Mouse (Mus musculus): Measurements from ENCODE around the gene Inmt. TPM values are rescaled to one million over a fixed set of nuclear protein-coding genes. Genes with fewer than 3 reads are reported as not detected.

The Inmt gene
- polyA plus RNA-seq, 1 experiment from 2014 or later = not detected

DNA sequence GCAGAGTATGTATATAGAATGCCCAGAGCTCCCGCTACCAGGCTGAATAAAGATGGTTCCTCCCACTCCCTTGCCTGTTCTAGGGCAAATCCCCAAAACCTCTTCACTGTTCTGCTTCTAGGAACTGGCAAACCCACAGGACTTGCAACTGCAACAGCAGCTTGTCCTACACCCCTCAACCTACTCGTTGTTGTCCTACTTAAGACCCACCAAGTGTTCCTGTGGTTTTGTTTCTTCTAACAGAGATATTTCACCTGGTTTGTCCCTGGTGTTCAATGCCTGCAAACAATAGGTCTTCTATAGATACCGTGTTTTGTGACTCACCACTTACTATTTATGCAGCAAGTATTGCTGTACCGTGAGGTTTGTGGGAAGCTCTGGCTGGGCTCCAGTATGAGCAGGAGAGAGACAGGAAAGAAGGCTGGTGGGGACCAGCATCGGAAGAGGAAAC, 13.5 kb downstream of the Inmt start:
- Histone ChIP-seq H3K27me3 (peaks cover 16% of the 10 kb centered on the region; the same call in 1 of the 2 replicates), H3K9me3 (no peaks in the 10 kb centered on the region), H3K4me1 (no peaks in the 10 kb centered on the region), H3K27ac (replicated peaks) (no peak overlapping the region), H3K4me3 (no peak overlapping the region), H3K36me3 (no peaks in the 10 kb centered on the region), H3K4me2 (replicated peaks) (no peak overlapping the region), H3K9ac (replicated peaks) (no peak overlapping the region)
- no peak for ATAC-seq (ENCODE audit: low FRiP score, low read depth)
- 88% methylated on average over 5 of the region's 5 CpGs for WGBS

DNA sequence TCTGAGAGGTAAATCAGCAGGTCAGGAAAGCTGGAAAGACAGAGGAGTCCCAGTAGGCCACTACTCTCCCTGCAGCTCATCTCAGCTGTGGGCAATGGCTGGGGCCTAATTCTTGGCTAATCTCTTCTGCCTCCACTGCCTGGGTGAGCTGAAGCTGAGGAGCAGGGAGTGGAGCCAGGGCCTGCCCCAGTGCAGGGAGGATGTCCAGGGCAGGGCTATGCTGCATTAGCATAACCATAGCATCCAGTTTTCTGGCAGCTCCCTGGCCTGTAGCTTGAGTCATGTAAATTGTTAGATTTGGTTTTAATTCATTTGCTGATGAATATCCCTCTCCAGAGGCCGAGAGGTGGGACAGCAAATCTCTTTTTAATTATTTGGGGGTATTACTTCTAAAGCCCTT, 15.6 kb downstream of the Inmt start:
- no peak overlapping the region for H3K4me2 ChIP-seq (replicated peaks)
- no peak overlapping the region for H3K27ac ChIP-seq (replicated peaks)
- ATAC-seq (ENCODE audit: low FRiP score, low read depth) = no peak
- H3K36me3 ChIP-seq = no peaks in the 10 kb centered on the region
- no peak overlapping the region for H3K9ac ChIP-seq (replicated peaks)
- no peaks in the 10 kb centered on the region for H3K4me1 ChIP-seq
- no peak overlapping the region for H3K4me3 ChIP-seq
- H3K27me3 ChIP-seq = 0 out of 2 replicates have a peak, but pooled peaks cover 5% of the 10 kb centered on the region
- H3K9me3 ChIP-seq = no peaks in the 10 kb centered on the region
- 58% methylated on average over 1 of the region's 1 CpGs for WGBS

DNA sequence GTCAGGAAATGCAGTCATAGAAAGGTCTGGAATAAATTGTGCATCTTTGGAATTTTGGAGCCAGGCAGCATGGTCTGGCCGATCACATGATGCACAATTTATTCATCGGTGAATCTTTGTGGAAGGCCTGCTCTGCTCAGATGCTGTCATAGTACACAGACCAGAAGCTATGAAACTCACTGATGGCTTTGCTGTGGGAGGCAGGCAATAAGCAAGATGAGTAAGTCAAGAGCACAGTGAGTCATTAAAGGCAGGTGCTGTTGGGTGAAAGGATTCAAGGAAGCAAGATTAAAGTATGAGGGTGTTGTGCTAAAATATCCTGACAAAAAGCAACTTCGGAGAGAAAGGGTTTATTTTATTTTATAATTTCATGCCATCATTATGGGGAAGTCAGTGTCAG, 22.6 kb downstream of the Inmt start:
- Histone ChIP-seq H3K4me1 (no peaks in the 10 kb centered on the region), H3K27me3 (no peaks in the 10 kb centered on the region; the same call in 1 of the 2 replicates), H3K4me2 (replicated peaks) (no peak overlapping the region), H3K27ac (replicated peaks) (no peak overlapping the region), H3K4me3 (no peak overlapping the region), H3K36me3 (no peaks in the 10 kb centered on the region), H3K9ac (replicated peaks) (no peak overlapping the region), H3K9me3 (no peaks in the 10 kb centered on the region)
- WGBS = 90% methylated on average over 3 of the region's 3 CpGs
- no peak for ATAC-seq (ENCODE audit: low FRiP score, low read depth)

DNA sequence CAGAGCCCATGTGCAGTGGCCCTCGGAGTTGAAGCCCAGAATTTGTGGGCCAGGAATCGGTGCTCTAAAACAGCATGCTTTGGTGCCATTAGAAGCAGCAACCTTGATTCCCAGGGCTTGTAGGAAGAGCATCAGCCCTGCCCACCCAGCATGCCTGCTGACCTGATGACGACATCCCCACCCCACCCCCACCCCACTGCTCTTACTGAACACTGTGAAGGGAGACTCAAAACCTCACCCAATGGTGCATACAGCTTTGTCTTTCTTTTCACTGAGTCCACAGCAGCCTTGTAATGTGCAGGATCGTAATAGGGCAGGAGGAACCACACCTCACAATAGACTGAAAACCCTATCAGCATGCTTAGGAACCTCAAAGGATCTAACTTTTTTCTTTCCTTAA, 28.7 kb downstream of the Inmt start:
- 32% methylated on average over 4 of the region's 4 CpGs for WGBS
- 0 out of 2 replicates have a peak, but pooled peaks have one; percentile 23 for ATAC-seq (ENCODE audit: low FRiP score, low read depth)

DNA sequence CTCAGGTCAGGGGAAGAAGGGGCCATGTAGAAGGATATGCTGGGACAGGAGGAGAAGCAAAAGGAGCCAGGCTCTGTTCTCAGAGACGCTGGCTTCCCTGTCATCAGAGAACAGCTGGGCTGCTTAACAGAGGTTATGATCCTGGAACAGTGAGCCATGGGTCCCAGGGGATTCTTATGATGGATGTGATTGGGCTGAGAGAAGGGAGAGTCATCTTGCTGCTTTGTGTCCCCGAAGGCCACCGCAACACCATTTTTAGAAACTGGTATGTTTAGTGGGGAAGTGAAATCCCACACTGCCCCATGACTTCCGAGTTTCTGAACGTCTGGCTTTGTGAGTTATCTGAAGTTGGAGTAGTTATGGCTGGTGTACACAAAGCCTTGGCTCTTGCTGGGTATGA, 29.6 kb downstream of the Inmt start:
- Histone ChIP-seq H3K27ac (replicated peaks) (no peak overlapping the region), H3K9me3 (peaks cover 5% of the 10 kb centered on the region; the same call in 1 of the 2 replicates), H3K27me3 (no peaks in the 10 kb centered on the region; the same call in 1 of the 2 replicates), H3K4me2 (replicated peaks) (no peak overlapping the region), H3K4me1 (peaks cover 6% of the 10 kb centered on the region; the same call in 1 of the 2 replicates), H3K36me3 (no peaks in the 10 kb centered on the region), H3K4me3 (no peak overlapping the region), H3K9ac (replicated peaks) (no peak overlapping the region)
- WGBS = 88% methylated on average over 5 of the region's 5 CpGs
- no peak for ATAC-seq (ENCODE audit: low FRiP score, low read depth)

More for the DNA sequence above, 28.7 kb downstream of the Inmt start:
- Histone ChIP-seq H3K4me2 (replicated peaks) (no peak overlapping the region), H3K36me3 (no peaks in the 10 kb centered on the region), H3K27me3 (no peaks in the 10 kb centered on the region; the same call in 1 of the 2 replicates), H3K4me3 (no peak overlapping the region), H3K4me1 (peaks cover 6% of the 10 kb centered on the region; the same call in 1 of the 2 replicates), H3K9me3 (peaks cover 5% of the 10 kb centered on the region; the same call in 1 of the 2 replicates), H3K9ac (replicated peaks) (no peak overlapping the region), H3K27ac (replicated peaks) (no peak overlapping the region)

DNA sequence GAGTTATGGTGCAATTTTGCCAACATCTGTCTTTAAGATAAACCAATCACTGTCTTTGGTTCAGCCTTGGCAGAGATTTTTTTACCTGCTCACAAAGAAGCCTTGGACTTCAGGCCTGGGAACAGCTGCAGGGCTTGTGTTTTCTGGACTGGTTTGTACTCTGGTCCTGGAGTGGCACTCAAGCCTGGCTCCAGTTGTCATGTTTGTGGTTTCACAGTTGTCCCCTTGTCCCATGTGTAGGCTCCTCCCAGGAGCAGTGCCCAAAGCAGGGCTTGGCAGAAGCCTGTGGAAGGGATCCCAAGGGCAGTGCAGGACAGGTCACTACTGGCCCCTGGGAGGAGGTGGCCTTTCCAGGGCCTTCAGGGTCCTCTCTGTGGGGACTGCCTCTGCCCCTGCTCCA, 36.5 kb downstream of the Inmt start:
- Histone ChIP-seq H3K36me3 (no peaks in the 10 kb centered on the region), H3K27ac (replicated peaks) (no peak overlapping the region), H3K27me3 (no peaks in the 10 kb centered on the region), H3K4me3 (no peak overlapping the region), H3K9ac (replicated peaks) (no peak overlapping the region), H3K4me2 (replicated peaks) (no peak overlapping the region), H3K9me3 (no peaks in the 10 kb centered on the region), H3K4me1 (no peaks in the 10 kb centered on the region)
- no peak for ATAC-seq (ENCODE audit: low FRiP score, low read depth)

DNA sequence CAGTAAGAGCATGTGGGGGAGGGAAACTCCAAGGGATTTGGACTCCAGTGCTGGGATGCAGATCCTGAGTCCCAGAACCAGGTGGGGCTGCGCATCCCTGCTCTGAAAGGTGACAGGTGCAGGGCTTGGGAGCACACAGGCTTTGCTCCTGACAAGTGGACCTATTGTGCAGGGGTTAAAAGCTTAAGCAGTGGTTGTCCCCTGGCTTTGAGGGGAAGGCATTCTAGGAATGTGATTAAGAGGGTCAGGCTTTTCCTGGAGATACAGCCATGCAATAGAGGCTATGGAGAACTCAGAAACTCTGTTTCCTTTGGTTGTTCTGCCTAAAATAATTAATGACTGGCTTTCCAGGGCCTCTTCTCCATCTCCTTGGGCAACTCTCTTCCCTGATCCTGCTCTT, 41.4 kb downstream of the Inmt start:
- no peak overlapping the region for H3K4me2 ChIP-seq (replicated peaks)
- H3K36me3 ChIP-seq = no peaks in the 10 kb centered on the region
- no peaks in the 10 kb centered on the region for H3K27me3 ChIP-seq
- H3K27ac ChIP-seq (replicated peaks) = no peak overlapping the region
- H3K9ac ChIP-seq (replicated peaks) = no peak overlapping the region
- ATAC-seq (ENCODE audit: low FRiP score, low read depth) = no peak
- no peaks in the 10 kb centered on the region for H3K9me3 ChIP-seq
- H3K4me1 ChIP-seq = no peaks in the 10 kb centered on the region
- no peak overlapping the region for H3K4me3 ChIP-seq
- 35% methylated on average over 1 of the region's 1 CpGs for WGBS

DNA sequence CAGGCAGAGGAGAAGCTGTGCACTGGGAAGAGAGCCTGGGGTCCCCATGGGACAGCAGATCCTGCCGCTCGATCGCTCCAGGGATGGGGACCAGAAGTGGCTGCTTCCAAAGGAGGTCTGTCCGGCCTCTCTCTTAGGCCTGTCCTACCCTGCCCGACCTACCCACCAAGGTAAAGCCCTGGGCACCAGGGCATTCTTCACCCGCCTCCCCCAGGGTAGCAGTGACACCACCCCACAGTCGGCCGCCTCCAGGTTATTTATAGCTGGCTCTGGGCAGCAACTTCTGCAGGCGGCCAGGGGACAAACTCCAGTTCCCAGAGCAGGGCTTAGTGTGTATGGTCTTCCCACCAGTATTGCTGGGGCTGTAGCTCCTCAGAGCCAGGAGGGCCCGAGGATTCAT, 42.0 kb downstream of the Inmt start, which contains the start of gene Crhr2:
Gene Crhr2 (minus strand): TSS at position 223 of the 400 bp plus-strand sequence.
- Histone ChIP-seq H3K4me2 (replicated peaks) (no peak within 1 kb of the TSS), H3K27me3 (no peaks in the 10 kb centered on the region), H3K9me3 (no peaks in the 10 kb centered on the region), H3K36me3 (no peaks in the 10 kb centered on the region), H3K27ac (replicated peaks) (no peak within 1 kb of the TSS), H3K4me3 (no peak within 1 kb of the TSS), H3K9ac (replicated peaks) (no peak within 1 kb of the TSS), H3K4me1 (no peaks in the 10 kb centered on the region)
- 66% methylated on average over 10 of the region's 10 CpGs for WGBS
- no peak for ATAC-seq (ENCODE audit: low FRiP score, low read depth)

DNA sequence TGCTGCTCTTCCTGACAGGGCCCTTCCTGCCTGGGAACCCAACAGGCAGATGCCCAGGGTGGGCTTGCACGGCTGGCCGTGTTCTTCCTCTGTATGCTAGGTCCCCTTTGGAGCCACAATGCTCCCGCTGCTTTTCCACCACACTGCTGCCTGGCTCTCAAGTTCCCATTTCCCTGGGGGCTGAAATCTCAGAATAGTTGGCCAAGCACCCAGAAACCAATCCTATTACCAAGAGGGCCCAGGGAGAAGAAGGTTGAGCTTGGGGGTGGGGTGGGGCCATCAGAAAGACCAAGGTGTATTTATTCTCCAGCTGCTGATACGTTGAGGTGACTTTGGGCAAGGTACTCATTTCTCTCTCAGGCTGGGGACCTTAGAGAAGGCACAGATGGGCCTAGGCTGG, 43.5 kb downstream of the Inmt start:
- Histone ChIP-seq H3K27me3 (no peaks in the 10 kb centered on the region), H3K9ac (replicated peaks) (no peak overlapping the region), H3K4me1 (no peaks in the 10 kb centered on the region), H3K4me2 (replicated peaks) (no peak overlapping the region), H3K27ac (replicated peaks) (no peak overlapping the region), H3K9me3 (no peaks in the 10 kb centered on the region), H3K36me3 (no peaks in the 10 kb centered on the region), H3K4me3 (no peak overlapping the region)
- ATAC-seq (ENCODE audit: low FRiP score, low read depth) = no peak
- 88% methylated on average over 4 of the region's 4 CpGs for WGBS

DNA sequence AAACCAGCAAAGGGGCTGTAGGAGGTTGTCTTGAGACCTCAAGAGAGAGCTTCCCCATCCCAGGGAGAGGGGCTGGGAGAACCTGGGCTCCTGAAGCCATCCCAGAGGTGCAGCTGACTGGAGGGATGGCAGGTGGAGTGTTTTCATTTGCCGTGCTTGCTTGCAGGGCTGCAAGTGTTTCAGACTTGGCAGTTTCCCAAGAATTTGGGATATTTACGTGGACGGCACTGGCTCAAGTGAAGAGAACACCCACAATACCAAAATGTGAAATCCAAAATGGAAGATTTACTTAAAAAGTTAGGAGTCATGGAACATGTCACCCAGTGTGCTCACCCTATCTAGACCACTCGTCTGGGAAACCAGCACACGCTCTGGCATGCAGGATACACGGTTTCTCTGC, 44.2 kb downstream of the Inmt start:
- Histone ChIP-seq H3K4me3 (no peak overlapping the region), H3K9me3 (no peaks in the 10 kb centered on the region), H3K36me3 (no peaks in the 10 kb centered on the region), H3K27ac (replicated peaks) (no peak overlapping the region), H3K4me2 (replicated peaks) (no peak overlapping the region), H3K27me3 (no peaks in the 10 kb centered on the region), H3K4me1 (no peaks in the 10 kb centered on the region), H3K9ac (replicated peaks) (no peak overlapping the region)
- no peak for ATAC-seq (ENCODE audit: low FRiP score, low read depth)
- 83% methylated on average over 6 of the region's 6 CpGs for WGBS

DNA sequence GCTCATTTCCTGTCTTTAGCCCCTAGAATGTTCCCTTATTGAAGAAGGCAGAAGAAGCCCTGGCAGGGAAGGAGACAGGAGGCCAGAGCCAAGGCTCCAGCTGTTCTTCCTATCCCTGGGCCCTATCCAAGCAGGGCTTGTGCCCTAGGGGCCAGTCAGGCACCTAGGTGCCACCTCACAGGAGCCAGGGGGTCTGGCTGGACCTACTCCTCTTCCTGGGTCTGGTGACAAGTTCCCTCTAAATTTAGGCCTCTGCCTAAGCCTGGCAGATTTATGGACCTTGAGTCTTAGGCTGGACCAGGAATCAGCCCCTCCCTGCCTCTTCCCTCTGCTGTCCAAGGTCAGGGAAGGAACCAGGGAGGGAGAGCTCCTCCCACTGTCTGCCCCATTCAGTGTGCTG, 46.5 kb downstream of the Inmt start:
- Histone ChIP-seq H3K27me3 (no peaks in the 10 kb centered on the region), H3K4me2 (replicated peaks) (no peak overlapping the region), H3K4me1 (0 out of 2 replicates have a peak, but pooled peaks cover under 1% of the 10 kb centered on the region), H3K27ac (replicated peaks) (no peak overlapping the region), H3K36me3 (no peaks in the 10 kb centered on the region), H3K9ac (replicated peaks) (no peak overlapping the region), H3K4me3 (no peak overlapping the region), H3K9me3 (no peaks in the 10 kb centered on the region)
- no peak for ATAC-seq (ENCODE audit: low FRiP score, low read depth)

DNA sequence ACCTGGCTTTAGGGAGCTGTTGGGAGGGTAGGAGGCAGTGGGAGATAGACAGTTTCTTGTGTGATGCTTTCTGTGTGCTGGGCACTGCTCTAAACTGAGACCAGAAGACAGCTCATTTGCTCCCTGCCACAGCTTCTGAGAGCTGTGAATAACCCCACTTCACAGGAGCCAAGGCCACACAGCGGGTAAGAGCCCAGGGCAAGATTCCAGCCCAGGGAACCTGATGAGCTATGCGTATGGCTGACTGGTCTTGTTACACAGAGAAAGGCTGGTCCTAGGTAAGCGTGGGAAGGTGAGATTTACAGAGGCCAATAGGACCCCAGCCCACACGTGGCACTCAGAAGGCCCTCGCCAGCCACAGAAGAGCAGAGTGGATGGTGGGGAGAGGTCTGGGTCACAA, 48.3 kb downstream of the Inmt start:
- no peak overlapping the region for H3K4me2 ChIP-seq (replicated peaks)
- no peak overlapping the region for H3K4me3 ChIP-seq
- H3K4me1 ChIP-seq = 0 out of 2 replicates have a peak, but pooled peaks cover 11% of the 10 kb centered on the region
- H3K9ac ChIP-seq (replicated peaks) = no peak overlapping the region
- no peak overlapping the region for H3K27ac ChIP-seq (replicated peaks)
- no peaks in the 10 kb centered on the region for H3K36me3 ChIP-seq
- H3K9me3 ChIP-seq = no peaks in the 10 kb centered on the region
- WGBS = 82% methylated on average over 5 of the region's 5 CpGs
- H3K27me3 ChIP-seq = no peaks in the 10 kb centered on the region
- no peak for ATAC-seq (ENCODE audit: low FRiP score, low read depth)

DNA sequence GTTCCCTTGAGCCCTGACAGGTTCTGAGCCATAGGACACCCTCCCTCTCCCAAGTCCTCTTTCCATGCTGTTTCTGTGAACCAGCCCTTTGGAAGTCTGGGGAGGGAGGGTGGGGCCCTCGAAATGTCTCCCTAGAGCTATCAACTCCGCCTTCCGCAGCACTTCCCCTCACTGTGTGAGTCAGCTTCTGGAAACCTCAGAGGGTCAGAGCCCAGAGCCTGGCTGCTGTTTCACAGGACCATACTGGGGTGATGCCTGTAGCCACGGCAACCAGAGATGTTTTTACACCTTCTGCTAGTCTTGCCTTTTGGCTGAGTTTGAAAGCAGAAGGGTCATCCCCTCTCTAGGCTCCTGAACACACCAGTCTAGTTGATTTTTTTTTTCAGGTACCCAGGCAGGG, 51.8 kb downstream of the Inmt start:
- peaks cover 26% of the 10 kb centered on the region for H3K27me3 ChIP-seq
- H3K4me1 ChIP-seq = 0 out of 2 replicates have a peak, but pooled peaks cover 11% of the 10 kb centered on the region
- no peaks in the 10 kb centered on the region for H3K36me3 ChIP-seq
- H3K9me3 ChIP-seq = no peaks in the 10 kb centered on the region
- no peak for ATAC-seq (ENCODE audit: low FRiP score, low read depth)
- H3K27ac ChIP-seq (replicated peaks) = no peak overlapping the region
- H3K9ac ChIP-seq (replicated peaks) = no peak overlapping the region
- H3K4me3 ChIP-seq = no peak overlapping the region
- WGBS = 71% methylated on average over 4 of the region's 4 CpGs
- H3K4me2 ChIP-seq (replicated peaks) = no peak overlapping the region
